Mouse (Mus musculus) gastrocnemius, adult 8-10 months (tissue): ENCODE results near the gene Sri. TPM values are rescaled to one million over a fixed set of nuclear protein-coding genes. Genes with fewer than 3 reads are reported as not detected.

ENCODE experiments used
- DNase-seq, 2 experiments: peaks; one replicate each; pipeline ENCODE4 v3.0.0; 2022; ENCODE audit warnings: low spot score in 2 of 2
- total RNA-seq, 4 experiments: library from RNA; stranded (reverse); gene quantifications; 2 replicates each; pipeline ENCODE4 v1.2.4; 2022

The Sri gene
- total RNA-seq, 4 experiments from 2014 or later = 8.0 to 22.0 (median 16.0) TPM

GRCm38 (mm10) chr5:8111691-8112090, 65.8 kb downstream of the Sri start:
- DNase-seq = no peak

GRCm38 (mm10) chr5:8112246-8112645, 66.4 kb downstream of the Sri start:
- no peak for DNase-seq

- no peak for DNase-seq
These were observed 70.8 kb downstream of the Sri start for GRCm38 (mm10) chr5:8116561-8117168.

Other genes starting within 250 kb of the Sri start
- gene Steap4, start 85.6 kb upstream of the Sri start, total RNA-seq = 10 to 100 TPM in 3 of 4 experiments, 1 to 10 TPM in 1; 9.3 to 16.9 (median 10.8) TPM